Mouse (Mus musculus) thymus, postnatal 0 days (tissue): Measurements from ENCODE around the gene Zfp119b. TPM values are rescaled to one million over a fixed set of nuclear protein-coding genes. Genes with fewer than 3 reads are reported as not detected.

Source experiments
- DNase-seq: peaks from one replicate; pipeline ENCODE4 v3.0.0-alpha.2; 2015; ENCODE audit warnings: low spot score
- polyA plus RNA-seq: library from polyadenylated mRNA; unstranded; fragments of >200 nt; fragmentation: Nextera tagmentation; extraction: Ambion mirVana; gene quantifications from 2 replicates; pipeline ENCODE4 v1.2.1, GENCODE M21; 2015

Zfp119b gene
- polyA plus RNA-seq: 5.6 and 6.0 TPM in 2 replicates

DNA sequence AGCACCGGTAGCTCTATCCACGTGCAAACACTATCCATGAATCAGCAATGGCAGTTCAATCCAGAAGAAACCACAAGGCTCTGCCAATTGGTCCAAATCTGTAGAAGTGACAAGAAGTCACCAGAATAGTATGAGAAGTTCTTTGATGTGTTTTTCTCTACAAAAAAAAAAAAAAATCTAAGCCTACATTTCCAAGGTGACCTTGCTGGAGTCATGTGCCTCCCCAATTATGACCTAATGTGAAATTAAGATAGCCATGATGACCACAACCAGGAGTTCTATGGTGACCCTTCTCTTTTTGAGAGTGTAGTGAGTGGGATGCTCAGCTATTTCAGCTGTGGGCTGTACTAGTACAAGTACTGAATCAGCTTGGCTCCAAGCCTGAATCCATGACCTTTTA lies at the start of gene Zfp119b:
TSS of gene Zfp119b (minus strand) at position 101 of the 400 bp plus-strand sequence.
- DNase-seq: no peak

DNA sequence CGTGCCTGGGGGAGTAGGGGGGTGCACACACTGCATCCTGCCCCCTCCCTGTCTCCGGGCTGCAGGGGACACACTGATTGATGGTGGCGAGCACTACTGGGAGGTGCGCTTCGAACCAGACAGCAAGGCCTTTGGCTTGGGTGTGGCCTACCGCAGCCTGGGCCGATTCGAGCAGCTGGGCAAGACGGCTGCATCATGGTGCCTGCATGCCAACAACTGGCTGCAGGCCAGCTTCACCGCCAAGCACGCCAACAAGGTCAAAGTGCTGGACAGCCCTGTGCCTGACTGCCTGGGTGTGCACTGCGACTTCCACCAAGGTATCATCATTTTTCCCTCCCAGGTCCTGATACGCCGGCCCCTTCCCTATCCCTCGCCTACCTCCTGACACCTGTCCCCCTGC lies 46.7 kb upstream of the Zfp119b start:
- no peak for DNase-seq

DNA sequence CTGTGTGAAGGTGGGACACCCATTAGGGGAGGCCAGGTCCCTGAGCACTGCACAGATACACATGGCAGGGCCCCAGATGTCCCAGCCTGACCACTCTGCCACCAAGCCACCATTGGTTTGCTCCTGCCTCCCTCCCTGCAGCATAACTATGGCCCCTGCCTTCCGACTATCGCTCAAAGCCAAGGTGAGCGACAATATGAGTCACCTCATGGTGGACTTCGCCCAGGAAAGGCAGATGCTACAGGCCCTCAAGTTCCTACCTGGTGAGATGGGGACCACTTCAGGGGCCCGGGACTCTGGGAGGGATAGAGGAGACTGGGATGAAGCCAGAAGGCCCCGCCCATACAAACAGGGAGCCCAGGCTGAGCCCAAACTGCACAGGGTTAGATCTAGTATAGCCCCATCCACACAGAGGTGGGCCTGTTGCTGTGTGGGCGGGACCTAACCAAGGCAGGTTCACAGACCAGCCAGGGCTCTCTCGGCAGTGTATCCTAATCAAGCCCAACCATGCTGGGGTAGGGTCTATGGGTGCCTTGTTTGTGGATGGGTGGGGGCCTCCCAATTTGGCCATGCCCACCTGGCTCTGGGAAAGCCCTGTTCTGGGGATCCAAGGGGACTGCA lies 41.1 kb upstream of the Zfp119b start:
- DNase-seq: no peak

DNA sequence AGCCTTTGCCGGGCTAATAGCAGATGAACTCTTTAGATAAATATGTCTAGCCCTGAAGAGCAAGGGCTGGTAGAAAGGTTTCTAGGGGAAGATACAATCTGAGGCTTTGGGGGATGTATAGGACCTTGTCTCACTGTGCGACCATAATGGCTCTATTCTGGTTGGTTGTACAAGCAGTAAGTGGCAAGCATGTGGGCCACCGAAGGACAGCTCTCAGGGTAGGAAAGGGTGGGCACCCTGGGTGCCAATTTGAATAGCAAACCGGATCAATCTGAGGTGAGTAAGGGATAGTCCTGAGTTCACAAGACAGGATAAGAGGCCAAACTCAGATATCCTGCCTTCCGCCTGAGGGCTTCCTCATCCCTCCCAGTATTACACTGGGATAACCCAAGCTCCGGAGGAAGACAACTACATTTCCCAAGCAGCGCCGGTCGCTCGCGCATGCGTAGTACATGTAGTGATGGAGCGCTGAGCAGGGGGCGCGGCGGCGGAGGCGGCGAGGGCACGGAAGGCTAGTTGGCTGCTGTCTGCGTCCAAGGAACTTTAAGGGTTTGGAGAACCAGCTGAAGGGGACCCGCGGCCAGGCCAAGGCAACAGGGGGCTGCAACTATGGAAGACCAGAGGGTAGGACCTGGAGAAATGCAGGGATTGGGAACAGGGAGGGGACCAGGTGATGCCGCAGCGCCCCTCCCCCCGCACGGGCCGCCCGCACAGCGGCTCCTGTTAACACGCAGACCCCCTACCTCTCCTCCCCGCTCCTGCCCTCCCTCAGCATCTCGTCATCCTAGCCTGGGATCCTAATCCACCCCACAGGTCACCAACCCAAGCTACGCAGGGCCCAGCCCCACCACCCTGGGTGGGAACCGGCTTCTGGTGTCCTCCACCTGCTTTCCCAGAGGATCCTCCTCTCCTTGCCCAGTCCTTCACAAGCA lies 37.0 kb upstream of the Zfp119b start, which contains the start of gene Fsd1:
TSS of gene Fsd1 (plus strand) at position 480 of the 932 bp plus-strand sequence.
- peak; percentile 50 for DNase-seq

DNA sequence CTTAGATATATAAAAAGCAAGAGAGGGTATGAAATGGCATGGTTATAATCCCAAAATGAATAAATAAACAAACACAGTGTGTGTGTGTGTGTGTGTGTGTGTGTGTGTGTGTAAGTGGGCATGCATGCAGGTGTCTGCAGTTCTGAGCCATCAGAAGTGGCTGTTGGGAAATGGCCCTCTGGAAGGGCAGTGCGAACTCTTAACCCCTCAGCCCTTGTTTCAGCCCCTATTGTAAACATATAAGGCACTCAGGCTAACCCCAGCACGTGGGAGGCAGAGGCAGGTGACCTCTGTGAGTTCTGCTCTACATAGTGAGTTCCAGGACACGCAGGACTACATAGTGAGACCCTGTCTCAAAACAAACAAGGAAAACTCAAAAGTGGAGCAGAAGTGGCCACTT lies 28.0 kb upstream of the Zfp119b start:
- no peak for DNase-seq

DNA sequence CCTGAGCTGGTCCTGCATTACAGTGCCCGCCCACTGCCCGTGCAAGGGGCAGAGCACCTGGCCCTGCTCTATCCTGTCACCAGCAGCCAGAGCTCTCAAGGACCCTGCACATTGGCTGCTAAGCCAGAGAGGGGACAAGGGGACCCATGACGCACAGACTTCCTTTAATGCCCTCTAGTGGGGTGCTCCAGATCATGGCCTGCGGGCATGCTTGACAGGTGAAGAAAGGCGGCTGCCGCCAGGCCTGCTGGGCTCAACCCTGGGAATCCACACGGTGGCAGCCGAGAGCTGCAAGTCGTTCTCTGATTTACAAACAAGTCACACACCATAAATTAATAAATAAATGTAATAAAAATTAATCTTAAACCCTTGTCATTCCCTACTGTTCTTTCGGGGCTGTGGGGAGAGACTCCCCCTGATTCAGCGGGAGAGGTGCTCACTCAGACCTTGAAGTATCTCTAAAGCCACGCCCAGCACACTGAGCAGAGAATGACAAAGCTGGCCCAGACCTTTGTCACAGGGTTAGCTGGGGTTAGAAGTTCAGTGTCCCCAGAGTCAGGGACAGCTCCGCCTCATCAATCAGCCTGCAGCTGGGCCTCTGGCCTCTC lies 27.1 kb upstream of the Zfp119b start:
- DNase-seq: peak; percentile 85

DNA sequence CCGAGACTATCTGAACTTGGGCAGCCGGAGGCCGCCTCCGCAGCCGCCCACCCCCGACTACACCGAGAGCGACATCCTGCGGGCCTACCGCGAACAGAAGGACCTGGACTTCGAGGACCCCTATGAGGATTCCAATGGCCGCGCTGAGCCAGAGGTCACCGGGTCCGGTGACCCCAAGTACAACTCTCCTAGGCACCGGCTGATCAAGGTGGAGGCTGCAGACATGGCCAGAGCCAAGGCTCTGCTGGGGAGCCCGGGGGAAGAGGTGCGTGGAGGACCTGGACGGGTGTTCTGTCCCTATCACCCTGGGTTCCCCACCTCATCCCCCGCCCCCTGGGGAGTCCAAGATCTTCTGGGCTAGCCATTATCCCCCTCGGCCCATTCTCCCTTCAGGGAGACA lies 22.2 kb upstream of the Zfp119b start:
- no peak for DNase-seq

DNA sequence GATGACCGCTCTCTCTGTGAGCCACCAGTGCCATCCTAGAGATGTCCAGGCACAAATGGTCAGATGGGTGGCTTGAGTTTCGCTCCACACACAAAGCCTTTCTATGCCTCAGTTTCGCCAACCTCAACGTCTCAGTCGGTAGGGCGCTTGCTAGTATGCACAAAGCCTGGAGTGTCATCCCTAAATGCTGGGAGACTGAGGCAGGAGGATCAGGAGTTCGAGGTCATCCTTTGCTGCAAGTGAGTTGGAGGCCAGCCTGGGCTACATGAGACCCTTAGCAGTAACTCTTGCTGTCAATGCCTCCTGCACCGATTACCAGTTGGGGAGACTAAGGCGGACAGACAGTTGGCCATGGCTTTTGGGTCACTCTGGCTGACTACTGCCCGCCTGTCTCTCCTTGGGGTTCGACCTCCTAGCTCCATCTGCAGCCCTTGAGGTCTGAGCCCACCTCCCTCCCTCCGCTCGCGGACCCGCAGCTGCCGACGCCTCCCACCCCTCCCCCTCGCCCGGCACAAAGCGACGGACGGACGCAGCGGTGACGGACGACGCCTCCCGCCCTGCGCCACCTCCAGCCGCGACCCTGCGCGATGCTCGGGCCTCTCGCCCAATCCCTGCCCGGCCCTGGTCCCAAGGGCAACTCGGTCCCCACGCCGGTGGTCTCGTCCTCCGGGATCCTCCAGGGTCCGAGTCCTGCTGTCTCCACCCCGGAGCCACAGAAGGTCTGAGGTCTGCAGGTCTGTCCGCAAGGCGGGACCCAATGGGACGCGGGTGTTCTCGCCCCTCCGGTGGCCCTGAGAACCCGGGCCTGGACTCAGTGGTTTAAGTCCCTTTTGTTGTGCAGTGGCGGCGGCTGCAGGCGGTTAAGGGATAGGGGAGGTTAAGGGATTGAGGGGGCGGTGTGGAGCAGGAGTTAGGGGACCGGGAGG lies 20.9 kb upstream of the Zfp119b start, which contains the start of gene Shd:
TSS of gene Shd (plus strand) at position 502 of the 926 bp plus-strand sequence.
- DNase-seq: no peak

DNA sequence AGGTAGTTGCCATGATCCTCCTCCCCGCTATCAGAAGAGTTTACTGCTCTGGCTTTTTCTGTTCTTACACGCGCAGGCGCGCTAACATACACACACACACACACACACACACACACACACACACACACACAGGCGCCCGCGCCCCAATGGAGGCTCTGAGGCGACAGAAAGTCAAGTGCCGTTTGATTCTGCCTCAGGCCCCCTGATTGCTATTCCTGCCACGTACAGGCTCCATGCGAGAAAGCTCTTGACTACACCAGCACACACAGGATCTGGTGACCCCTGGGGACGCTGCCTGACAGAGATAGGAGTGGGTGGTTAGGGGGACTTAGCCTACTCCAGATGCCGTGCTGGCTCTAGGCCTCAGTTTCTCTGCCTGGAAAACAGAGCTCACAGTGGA lies 20.3 kb upstream of the Zfp119b start:
- DNase-seq: no peak

DNA sequence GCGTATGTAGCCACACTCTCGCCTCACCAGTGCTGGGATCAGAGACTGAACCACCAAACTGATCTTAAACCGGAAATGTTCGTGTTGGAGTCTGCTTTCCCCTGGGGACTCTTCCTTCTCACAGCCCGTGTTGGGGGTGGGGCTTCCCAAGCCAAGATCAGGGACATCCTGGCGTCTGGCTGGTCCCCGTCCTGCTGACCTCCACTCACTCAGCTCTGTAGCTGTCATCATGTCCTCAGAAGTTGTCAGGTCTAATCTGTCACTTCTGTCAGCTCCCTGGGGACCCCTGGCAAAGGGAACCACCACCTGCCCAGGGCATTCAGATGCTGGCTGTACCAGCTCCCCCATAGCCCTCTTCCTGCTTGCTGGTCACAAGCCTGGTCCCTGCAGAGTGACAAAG lies 18.9 kb upstream of the Zfp119b start:
- no peak for DNase-seq

DNA sequence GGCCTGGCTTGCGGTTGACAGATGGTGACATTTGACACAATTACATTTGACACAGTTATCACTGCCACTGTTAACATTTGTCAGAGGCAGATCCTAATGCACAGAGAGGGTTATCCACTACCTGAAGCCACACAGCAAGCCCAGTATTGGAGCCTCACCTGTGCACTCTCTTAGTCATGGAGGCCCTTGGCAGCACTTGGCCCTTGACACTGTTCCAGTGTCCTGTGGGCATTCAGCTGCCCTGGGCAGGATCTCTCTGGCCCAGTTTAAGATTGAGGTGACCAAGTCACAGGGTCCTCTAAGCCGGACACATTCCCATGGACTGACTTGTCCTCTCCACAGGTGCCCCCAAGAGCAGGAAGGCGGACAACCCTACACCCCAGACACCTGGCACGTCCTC lies 17.9 kb upstream of the Zfp119b start:
- no peak for DNase-seq

DNA sequence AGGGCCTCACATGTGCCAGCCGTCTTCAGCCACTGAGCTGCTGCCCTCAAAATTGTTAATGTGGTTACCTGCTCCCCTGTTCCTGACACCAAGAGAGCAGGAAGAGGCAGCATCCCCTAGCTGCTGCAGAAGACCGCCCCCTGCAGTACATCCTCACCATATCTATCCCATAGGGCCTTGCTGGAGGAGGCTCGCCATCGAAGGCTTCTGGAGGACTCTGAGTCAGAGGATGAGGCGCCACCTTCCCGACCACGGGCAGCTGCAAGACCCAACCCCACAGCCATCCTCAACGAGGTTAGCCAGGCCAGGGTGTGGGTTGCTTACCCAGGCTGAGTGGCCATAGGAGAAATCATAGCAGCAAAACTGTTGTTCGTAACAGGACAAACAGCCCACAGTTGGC lies 15.7 kb upstream of the Zfp119b start:
- no peak for DNase-seq

DNA sequence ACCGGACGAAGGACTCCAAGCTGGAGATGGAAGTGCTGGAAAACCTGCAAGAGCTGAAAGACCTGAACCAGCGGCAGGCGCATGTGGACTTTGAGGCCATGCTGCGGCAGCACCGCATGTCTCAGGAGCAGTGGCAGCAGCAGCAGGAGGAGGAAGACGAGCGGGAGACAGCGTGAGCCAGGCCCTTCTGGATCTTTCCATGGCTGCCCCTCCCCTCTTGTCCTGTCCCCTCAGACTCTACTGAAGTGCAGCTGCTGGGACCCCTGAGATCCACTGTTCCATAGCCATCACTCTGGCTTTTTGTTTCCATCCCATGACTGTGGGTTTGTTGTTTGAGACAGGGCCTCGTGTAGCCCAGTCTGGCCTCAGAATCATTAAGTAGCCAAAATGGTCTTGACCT lies 15.2 kb upstream of the Zfp119b start:
- DNase-seq: no peak

DNA sequence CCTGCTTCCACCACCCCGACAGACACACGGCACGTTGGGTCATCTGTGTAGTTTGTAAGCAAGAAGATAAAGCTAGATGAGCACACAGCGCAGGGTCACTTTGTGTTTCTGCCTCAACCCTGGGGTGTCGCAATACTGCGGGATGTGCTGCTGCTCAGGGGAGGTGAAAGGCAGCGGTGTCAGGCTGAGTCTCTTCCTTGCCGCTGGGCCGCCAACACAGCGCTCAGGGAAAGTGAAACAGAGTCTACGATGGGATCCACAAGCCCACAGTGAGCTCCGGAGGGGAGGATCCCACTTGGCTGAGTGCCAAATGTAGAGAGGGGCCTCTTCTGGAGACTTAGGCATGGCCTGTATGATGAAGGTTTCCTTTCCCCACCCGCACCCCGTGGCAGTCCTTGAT lies 13.9 kb upstream of the Zfp119b start:
- DNase-seq: no peak

DNA sequence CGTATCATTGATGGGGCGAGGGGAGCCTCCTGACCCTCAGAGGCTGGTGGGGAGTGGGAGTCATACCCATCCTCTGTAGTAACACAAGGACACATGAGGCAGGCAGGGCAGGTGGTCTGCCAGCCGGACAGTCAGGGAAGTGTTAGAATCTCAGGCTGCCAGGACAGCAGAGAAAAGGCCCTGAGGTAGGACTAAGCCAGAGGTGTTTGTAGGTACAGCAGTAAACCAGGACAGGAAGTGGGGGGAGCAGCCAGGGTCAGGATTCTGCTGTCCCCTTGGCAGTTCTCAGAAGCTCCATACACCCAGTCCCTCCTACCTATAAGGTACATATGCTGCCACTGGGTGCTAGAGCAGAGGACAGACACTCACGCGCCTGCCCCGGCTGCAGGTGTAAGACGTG lies 12.3 kb upstream of the Zfp119b start:
- DNase-seq: no peak

DNA sequence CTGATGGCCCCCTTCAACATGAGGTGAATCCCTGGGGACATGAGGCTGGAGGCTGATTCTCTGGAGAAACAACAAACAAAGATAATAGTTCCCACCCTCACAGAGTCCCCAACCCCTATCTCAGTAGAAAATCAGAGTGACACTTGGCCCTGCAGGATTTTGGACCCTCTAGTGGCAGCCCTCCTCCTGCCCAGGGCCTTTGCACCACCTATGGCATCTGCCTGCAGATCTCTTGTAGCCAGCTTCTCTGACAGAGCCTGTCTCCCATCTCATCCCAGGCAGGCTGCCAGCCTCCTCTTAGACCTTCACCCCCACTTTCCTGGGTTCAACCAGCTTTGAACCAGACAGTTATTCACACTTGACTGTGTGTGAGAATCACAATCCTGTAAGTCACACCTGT lies 11.5 kb upstream of the Zfp119b start:
- no peak for DNase-seq

DNA sequence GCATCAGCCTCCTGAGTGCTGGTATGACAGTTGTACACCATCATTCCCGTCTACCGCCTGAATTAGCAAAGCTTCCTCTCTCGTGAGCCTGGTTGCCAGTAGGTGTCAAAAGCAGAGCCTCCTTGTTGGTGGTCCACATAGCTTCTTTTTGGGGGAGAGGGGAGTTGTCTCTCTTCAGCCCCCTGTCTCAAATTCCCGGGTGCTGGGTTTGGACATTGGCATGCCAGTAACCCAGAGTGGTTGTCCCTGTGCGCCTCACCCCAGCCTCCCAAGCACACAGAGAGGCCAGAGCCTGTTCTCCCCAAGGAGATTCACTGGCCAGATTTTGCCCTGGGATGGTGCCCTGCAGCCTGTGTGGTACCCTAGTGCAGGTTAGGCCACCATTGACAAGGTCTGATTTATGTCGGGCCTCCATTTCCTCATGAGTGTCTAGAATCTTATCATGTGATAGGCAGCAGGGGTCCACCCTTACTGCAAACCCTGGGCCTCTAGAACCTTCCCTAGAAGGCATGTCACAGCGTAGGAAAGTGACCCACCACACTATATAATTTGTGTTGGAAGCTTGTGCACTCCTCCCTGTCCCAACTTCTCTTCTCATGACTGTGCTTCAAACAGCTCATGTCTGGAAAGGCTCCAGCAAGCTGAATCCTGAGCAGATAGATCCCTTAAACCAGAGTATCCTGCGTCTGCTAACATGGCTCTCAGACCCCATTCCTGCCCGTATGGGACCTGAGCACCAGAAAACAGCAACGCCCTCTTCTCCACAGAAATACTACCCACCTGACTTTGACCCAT lies 10.8 kb upstream of the Zfp119b start:
- no peak for DNase-seq

DNA sequence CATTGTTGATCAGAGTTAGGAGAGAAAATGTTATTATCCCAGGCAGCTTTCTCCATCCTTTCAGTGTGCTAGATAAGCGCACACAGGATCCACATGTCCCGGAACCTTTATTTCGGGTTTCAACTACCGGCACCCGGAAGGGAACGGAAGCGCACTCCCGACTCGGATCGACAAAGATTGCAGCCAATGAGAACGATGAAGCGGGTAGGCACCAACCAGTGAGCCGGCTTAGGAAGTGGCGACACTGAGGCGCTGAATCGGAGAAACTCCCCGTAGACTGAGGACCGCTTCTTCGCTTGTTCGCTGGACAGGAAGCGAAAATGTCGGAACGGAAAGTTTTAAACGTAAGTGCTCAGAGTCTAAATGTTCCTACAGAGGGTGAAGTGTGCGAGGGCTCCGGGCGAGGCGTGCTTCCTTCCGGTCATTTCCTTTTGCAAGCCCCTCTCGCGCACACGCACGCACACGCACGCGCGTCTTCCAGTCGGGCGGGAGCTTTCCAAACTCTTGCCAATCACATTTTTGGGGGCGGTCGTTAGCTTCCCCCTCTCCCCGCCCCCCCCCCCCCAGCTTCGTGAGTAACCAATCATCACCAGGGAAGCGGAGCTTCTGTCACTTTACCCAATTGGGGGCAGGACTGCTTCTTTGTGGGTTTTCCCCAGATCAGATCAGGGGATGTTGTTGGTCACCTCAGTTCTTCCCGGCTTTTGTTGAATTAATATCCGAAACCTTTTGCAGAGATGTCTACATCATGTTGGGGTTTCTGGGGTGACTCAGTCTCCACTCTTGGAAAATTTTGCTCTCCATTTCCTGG lies 9.8 kb upstream of the Zfp119b start, which contains the start of gene Yju2:
TSS of gene Yju2 (plus strand) at position 182 of the 811 bp plus-strand sequence.
- peak; percentile 96 for DNase-seq

DNA sequence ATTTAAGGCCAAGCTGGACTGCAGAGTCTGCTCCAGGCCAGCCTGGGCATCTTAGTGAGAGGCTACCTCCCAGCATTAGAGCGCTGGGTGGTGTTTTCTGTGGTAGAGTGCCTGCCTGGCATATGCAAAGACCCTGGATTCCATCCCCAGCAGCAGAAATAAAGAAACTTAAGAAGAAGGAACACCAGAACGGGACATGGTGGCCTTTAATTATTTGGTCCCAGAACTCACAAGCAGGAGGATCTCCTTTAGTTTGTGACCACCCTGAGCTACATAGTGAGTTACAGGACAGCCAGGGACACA lies 9.2 kb upstream of the Zfp119b start:
- DNase-seq: no peak
